Comparison of ENCODE assay signal across 8 mouse cellular contexts in the genomic region with DNA sequence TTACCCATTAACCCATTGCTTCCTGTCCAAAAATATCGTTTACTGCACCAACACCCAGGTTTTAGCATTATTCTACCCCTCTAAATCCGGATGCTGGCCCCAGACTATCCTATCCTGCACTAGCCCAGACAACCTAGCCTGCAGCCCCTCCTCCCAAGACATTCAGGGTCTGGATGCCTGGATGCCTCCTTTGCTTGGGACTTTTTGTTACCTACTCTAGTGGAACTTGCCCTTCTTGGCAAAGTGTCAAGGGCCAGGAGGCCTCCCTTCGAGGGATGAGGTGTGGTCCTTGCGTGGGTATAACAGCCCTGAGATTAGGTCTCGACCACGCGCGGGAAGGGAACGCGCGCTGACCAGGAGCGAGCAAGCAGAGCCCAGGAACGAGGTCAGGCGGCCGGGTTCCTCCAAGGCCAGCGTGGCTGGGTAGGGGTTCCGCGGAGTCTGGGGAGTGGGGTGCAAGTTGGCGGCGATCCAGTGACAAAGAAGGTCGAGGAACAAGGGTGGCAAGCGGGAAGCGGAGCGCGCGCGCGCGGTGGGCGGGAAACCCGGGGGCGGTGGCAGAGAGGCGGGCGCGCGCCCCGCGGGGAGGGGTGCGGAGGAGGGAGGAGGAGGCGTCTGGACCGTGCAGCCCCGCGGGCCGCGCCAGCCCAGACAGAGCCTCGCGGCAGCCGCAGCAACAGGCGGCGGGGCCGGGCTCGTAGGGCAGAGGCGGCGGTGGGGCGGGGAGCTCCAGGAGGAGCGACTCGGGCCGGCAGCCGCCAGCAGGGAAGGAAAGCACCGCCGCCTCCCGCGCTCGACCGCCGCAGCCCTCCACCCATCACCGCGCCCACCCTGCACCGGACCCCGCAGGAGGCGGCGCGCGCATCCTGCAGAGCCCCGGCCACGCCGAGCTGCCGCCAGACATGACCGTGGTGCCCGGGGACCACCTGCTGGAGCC. TPM values are rescaled to one million over a fixed set of nuclear protein-coding genes. Genes with fewer than 3 reads are reported as not detected.
DNase-seq lines count a peak whose midpoint lies in the region; ATAC-seq lines count a peak whose summit lies in the region.

Kcna3 (plus strand) TSS at position 649 of the 937 bp plus-strand sequence.

- H3K4me3 ChIP-seq in hindbrain, embryonic 14.5 days (replicated peaks; ENCODE audit: low read length): peak within 1 kb of the TSS; percentile 85

- no peaks in the 10 kb centered on the region for H3K27me3 ChIP-seq in hindbrain, embryonic 14.5 days (ENCODE audit: control insufficient read depth, insufficient read depth, low read length)

- intact Hi-C loops in left cerebral cortex, postnatal 14 days (cut with DNase I): loop anchor here (5.0 kb wide), 1 partner anchor 297 kb away; the partner anchor contains the start of gene Rbm15

- no peaks in the 10 kb centered on the region for H3K9me3 ChIP-seq in hindbrain, embryonic 14.5 days (ENCODE audit: control insufficient read depth, low read length)

- H3K27ac ChIP-seq in hindbrain, embryonic 14.5 days: peak within 1 kb of the TSS; percentile 82

- peak; percentile 69 for DNase-seq in T-cell, adult 2 months (ENCODE audit: low spot score)
- peak; percentile 82 to 88 for DNase-seq in cerebellum, postnatal 10 days
- peak; percentile 48 to 53 for DNase-seq in frontal cortex, postnatal 36 days (ENCODE audit: low spot score in 2 of 2)
- peak; percentile 87 for DNase-seq in hindbrain, embryonic 14.5 days (ENCODE audit: low spot score)
- DNase-seq in left cerebral cortex, postnatal 14 days (ENCODE audit: low spot score in 2 of 2): peak; percentile 64 to 71
- peak; percentile 88 to 89 for DNase-seq in right cerebral cortex, postnatal 10 days (ENCODE audit: low spot score in 2 of 2)
- peak; percentile 47 for DNase-seq in urinary bladder, postnatal 25 days (ENCODE audit: low spot score)

- peak within 1 kb of the TSS; percentile 85 for H3K4me2 ChIP-seq in hindbrain, embryonic 14.5 days (replicated peaks)

- WGBS in hindbrain, embryonic 14.5 days: 1% methylated on average over 64 of the region's 80 CpGs

- ATAC-seq in hindbrain, embryonic 14.5 days (ENCODE audit: low FRiP score): peak; percentile 95
- peak; percentile 52 for ATAC-seq in megakaryocyte progenitor cell, adult 5-6 weeks (replicated peaks; ENCODE audit: poor library complexity)

- H3K9ac ChIP-seq in hindbrain, embryonic 14.5 days: peak within 1 kb of the TSS; percentile 76

- peaks cover 37% of the 10 kb centered on the region for H3K4me1 ChIP-seq in hindbrain, embryonic 14.5 days (replicated peaks; ENCODE audit: control insufficient read depth, insufficient read depth, low read length)

- H3K36me3 ChIP-seq in hindbrain, embryonic 14.5 days (replicated peaks; ENCODE audit: control insufficient read depth, insufficient read depth): no peaks in the 10 kb centered on the region

RNA-seq across cellular contexts. Expression of gene Kcna3, which starts in this region (rescaled TPM):
- polyA plus RNA-seq in hindbrain, embryonic 14.5 days (2014; fragmentation: Nextera tagmentation; extraction: Ambion mirVana): 10.9 and 14.8 TPM in 2 replicates
- 10 to 100 TPM; 28.5 to 28.6 TPM for total RNA-seq in left cerebral cortex, postnatal 14 days (2021)
- 11.6 and 11.9 TPM in 2 replicates for total RNA-seq in megakaryocyte progenitor cell, adult 5-6 weeks (2015)
- 2.3 and 5.4 TPM in 2 replicates for total RNA-seq in megakaryocyte progenitor cell, adult 5-6 weeks (2017)

Comparison
In these comparisons a context has a peak if more than half of its experiments do, and no peak if none do; other contexts are left out.
1. Peak in every context shown above with its lines: DNase-seq, ATAC-seq, H3K4me3 ChIP-seq and H3K27ac ChIP-seq.